Mouse (Mus musculus): Measurements from ENCODE around the gene Itga1.

Itga1 gene

DNA sequence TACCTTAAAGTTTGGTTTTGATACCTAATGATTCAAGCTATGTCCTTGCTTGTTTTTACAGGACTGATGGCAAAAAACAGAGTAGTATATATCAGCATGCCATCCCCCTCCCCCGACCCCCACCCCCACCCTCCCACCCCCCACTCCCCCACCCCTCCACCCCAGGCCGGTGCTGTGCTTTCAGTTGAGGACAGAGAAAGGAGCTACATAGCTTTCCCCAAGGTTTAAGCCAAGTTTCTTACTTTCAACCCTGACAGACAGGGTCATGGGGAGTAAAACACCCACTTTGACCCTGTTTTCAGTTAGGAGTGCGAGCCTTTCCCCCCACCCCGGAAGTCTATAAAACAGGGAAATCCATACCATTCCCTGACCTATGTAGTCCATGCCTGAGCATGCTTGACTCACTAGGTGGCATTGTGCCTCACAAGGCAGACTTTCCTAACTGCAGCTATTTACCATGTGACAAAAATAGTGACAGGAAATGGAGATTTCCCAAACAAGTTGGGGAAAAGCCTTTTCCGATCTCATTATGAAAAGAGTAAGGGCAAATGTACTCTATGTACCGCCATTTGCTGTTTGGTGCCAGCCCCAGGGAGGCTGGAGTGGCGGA, 98.2 kb downstream of the Itga1 start:
- Histone ChIP-seq H3K9me3 (ENCODE audit: low read length) (no peaks in the 10 kb centered on the region), H3K27me3 (ENCODE audit: insufficient read depth, low read length) (no peaks in the 10 kb centered on the region), H3K4me3 (replicated peaks; ENCODE audit: low read length) (no peak overlapping the region), H3K36me3 (ENCODE audit: insufficient read depth, low read length) (no peaks in the 10 kb centered on the region), H3K4me1 (replicated peaks; ENCODE audit: low read depth, low read length) (no peaks in the 10 kb centered on the region)
- TF ChIP-seq NANOG (IDR thresholded peaks at IDR 0.05; ENCODE audit: borderline replicate concordance, low read length) = no peak
- TF ChIP-seq CTCF (conservative IDR thresholded peaks at IDR 0.05; ENCODE audit: low read length) = no peak
- no peak for TF ChIP-seq POU5F1 (IDR thresholded peaks at IDR 0.05; ENCODE audit: borderline replicate concordance, low read length)

DNA sequence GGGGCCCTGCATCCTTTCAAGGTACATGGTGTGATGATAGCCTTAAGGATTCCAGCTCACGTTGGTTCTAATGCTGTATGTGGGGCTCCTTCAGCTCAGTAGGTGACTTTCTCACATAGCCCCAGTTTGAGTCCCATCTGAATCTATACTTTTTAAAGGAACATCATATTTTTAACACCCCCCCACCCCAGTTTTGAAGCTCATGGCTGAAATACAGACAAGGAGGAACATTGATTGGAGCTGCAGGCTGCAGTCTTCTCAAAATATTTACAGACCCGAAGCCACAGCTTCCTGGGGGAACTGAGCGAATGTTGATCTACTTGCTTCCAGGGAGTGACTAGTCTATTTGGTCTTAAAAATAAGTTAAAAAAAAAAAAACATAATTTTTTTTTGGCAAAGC, 98.9 kb downstream of the Itga1 start:
- no peak overlapping the region for H3K4me3 ChIP-seq (replicated peaks; ENCODE audit: low read length)
- TF ChIP-seq NANOG (IDR thresholded peaks at IDR 0.05; ENCODE audit: borderline replicate concordance, low read length) (no peak), CTCF (conservative IDR thresholded peaks at IDR 0.05; ENCODE audit: low read length) (no peak), POU5F1 (IDR thresholded peaks at IDR 0.05; ENCODE audit: borderline replicate concordance, low read length) (no peak)
- no peaks in the 10 kb centered on the region for H3K4me1 ChIP-seq (replicated peaks; ENCODE audit: low read depth, low read length)
- no peaks in the 10 kb centered on the region for H3K36me3 ChIP-seq (ENCODE audit: insufficient read depth, low read length)
- H3K27me3 ChIP-seq (ENCODE audit: insufficient read depth, low read length) = no peaks in the 10 kb centered on the region
- H3K9me3 ChIP-seq (ENCODE audit: low read length) = no peaks in the 10 kb centered on the region

DNA sequence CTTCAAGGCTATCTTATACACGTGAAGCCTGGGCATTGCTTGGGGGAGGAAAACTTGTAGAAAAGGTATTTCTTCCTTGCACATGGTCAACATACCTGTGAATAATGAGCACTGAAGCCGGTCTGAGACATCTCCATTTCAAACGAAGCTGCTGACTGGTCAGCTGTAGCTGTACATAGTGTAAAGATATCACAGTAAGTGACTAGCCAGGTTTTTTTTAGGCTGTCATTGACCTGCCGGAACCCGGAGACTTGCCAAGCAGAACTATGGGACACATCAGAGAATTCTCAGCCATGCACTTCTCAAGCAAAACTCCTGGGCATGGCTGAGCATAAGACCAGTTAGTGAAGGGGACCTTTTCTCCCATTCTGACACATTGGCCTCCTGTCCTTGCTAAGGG, 99.6 kb downstream of the Itga1 start:
- Histone ChIP-seq H3K27me3 (ENCODE audit: insufficient read depth, low read length) (no peaks in the 10 kb centered on the region), H3K36me3 (ENCODE audit: insufficient read depth, low read length) (no peaks in the 10 kb centered on the region), H3K4me1 (replicated peaks; ENCODE audit: low read depth, low read length) (no peaks in the 10 kb centered on the region), H3K4me3 (replicated peaks; ENCODE audit: low read length) (no peak overlapping the region), H3K9me3 (ENCODE audit: low read length) (no peaks in the 10 kb centered on the region)
- TF ChIP-seq POU5F1 (IDR thresholded peaks at IDR 0.05; ENCODE audit: borderline replicate concordance, low read length) (no peak), NANOG (IDR thresholded peaks at IDR 0.05; ENCODE audit: borderline replicate concordance, low read length) (no peak), CTCF (conservative IDR thresholded peaks at IDR 0.05; ENCODE audit: low read length) (no peak)

DNA sequence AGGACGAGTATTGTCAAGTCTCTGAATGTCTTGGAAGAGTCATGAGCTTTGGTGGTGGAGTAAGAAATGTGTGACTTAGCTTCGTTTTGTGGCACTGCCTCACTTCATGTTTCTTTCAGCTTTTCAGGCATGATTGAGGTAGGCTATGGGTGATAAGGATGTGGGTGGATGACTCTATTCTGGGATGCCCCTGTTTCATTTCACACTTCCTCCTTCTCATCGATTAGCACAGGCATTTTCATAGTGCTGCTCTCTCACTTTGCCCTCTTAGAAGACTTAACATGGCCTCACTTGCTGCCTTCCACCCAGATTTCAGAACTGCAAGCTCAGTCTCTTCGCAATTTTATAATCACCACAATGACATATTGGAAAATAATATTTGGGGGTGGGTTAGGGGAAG, 102.2 kb downstream of the Itga1 start:
- TF ChIP-seq CTCF (conservative IDR thresholded peaks at IDR 0.05; ENCODE audit: low read length) = no peak
- TF ChIP-seq NANOG (IDR thresholded peaks at IDR 0.05; ENCODE audit: borderline replicate concordance, low read length) = no peak
- no peak for TF ChIP-seq POU5F1 (IDR thresholded peaks at IDR 0.05; ENCODE audit: borderline replicate concordance, low read length)
- no peaks in the 10 kb centered on the region for H3K36me3 ChIP-seq (ENCODE audit: insufficient read depth, low read length)
- H3K9me3 ChIP-seq (ENCODE audit: low read length) = no peaks in the 10 kb centered on the region
- H3K4me1 ChIP-seq (replicated peaks; ENCODE audit: low read depth, low read length) = no peaks in the 10 kb centered on the region
- H3K4me3 ChIP-seq (replicated peaks; ENCODE audit: low read length) = no peak overlapping the region
- no peaks in the 10 kb centered on the region for H3K27me3 ChIP-seq (ENCODE audit: insufficient read depth, low read length)

DNA sequence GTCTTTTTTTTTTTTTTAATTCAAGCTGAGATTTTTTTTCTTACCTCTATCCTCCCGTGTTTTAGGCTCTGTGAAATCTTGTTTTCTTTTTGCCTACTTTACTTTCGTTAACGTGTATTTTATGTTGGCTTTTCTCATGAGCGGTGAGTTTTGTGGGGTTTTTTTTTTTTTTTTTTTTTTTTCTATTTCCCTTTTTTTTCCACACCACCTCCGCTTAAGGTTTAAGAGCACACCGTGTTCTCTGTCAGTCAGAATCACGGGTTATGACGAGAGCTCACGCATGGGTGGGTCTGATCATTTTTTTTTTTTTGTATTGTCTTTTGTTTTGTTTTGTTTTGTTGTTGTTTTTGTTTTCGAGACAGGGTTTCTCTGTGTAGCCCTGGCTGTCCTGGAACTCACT, 103.7 kb downstream of the Itga1 start:
- Histone ChIP-seq H3K4me1 (replicated peaks; ENCODE audit: low read depth, low read length) (no peaks in the 10 kb centered on the region), H3K9me3 (ENCODE audit: low read length) (no peaks in the 10 kb centered on the region), H3K36me3 (ENCODE audit: insufficient read depth, low read length) (no peaks in the 10 kb centered on the region), H3K27me3 (ENCODE audit: insufficient read depth, low read length) (no peaks in the 10 kb centered on the region), H3K4me3 (replicated peaks; ENCODE audit: low read length) (no peak overlapping the region)
- TF ChIP-seq NANOG (IDR thresholded peaks at IDR 0.05; ENCODE audit: borderline replicate concordance, low read length) (no peak), POU5F1 (IDR thresholded peaks at IDR 0.05; ENCODE audit: borderline replicate concordance, low read length) (no peak), CTCF (conservative IDR thresholded peaks at IDR 0.05; ENCODE audit: low read length) (no peak)

DNA sequence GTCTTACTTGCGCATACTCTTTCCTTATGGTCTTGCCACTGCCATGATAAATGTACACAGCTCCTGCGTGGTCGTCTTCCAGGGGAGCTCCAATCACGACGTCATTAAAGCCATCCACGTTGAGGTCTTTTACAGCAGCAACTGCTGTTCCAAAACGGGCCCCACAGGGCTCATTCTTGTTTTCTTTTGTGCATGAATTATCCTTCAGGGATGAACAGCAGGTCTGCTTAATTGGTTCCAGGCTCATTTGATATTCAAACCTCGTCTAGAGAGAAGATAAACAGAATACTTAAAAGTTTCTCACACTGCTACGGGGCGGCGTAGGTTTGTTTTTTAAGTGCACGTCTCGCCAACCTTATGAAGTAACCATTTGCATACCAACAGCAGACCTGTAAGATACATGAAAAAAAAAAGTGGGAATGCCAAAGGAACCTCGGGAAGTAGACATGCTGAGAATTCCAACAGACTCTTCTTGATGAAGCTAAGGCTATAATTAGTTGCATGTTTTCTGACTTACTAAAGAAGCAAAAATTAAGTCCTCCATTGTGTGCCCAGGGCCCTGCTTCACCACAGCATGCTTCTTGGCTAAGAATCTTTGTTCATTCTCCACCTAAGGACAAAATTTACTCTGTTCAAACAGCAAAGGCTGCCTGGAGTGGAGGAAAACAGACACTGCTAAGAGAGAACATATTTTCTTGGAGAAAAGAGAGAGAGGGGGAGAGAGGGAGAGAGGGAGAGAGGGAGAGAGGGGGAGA, 109.3 kb downstream of the Itga1 start:
- no peaks in the 10 kb centered on the region for H3K9me3 ChIP-seq (ENCODE audit: low read length)
- no peaks in the 10 kb centered on the region for H3K4me1 ChIP-seq (replicated peaks; ENCODE audit: low read depth, low read length)
- H3K27me3 ChIP-seq (ENCODE audit: insufficient read depth, low read length) = no peaks in the 10 kb centered on the region
- TF ChIP-seq POU5F1 (IDR thresholded peaks at IDR 0.05; ENCODE audit: borderline replicate concordance, low read length) = no peak
- TF ChIP-seq NANOG (IDR thresholded peaks at IDR 0.05; ENCODE audit: borderline replicate concordance, low read length) = no peak
- H3K36me3 ChIP-seq (ENCODE audit: insufficient read depth, low read length) = no peaks in the 10 kb centered on the region
- no peak overlapping the region for H3K4me3 ChIP-seq (replicated peaks; ENCODE audit: low read length)

DNA sequence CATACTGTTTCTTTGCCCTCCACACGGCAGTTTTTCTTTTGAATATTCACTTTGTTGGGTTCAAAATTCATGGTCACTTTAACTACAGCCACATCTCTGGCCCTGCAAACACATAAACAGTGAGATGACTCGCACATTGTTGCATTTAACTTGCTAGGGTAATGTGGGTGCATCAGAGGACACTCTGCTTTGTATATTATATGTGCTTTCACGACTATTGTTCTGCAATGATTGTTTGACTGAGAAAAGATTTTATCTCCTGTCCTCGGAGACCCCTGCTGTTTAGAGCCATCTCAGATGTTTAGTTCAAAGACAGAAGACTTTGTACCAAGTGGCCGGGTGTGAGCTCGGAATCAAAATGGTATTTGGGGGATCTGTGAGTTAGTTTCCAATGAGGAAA, 114.1 kb downstream of the Itga1 start:
- Histone ChIP-seq H3K4me3 (replicated peaks; ENCODE audit: low read length) (no peak overlapping the region), H3K27me3 (ENCODE audit: insufficient read depth, low read length) (no peaks in the 10 kb centered on the region)

DNA sequence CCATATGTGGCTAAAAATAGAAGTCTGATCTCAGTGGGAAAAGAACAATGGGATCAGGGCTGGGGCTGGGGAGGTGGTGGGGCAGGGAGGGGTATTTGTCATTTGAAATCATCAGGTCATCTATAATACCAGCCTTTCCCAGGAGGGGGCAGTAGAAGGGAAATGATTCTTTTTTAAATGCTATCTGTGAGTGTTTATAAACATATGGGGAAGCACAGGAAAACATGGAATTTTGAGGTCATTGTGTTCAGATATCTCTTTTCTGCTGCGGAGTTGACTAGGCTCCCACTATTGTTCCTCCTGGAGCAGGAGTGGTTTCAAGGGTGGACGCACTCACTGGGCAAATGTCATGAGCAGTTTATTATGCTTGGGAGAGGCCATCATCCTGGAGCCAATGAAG, 114.6 kb downstream of the Itga1 start:
- TF ChIP-seq POU5F1 (IDR thresholded peaks at IDR 0.05; ENCODE audit: borderline replicate concordance, low read length) (no peak), NANOG (IDR thresholded peaks at IDR 0.05; ENCODE audit: borderline replicate concordance, low read length) (no peak), CTCF (conservative IDR thresholded peaks at IDR 0.05; ENCODE audit: low read length) (peak; percentile 22)

More for the DNA sequence above, 114.1 kb downstream of the Itga1 start:
- TF ChIP-seq NANOG (IDR thresholded peaks at IDR 0.05; ENCODE audit: borderline replicate concordance, low read length) (no peak), POU5F1 (IDR thresholded peaks at IDR 0.05; ENCODE audit: borderline replicate concordance, low read length) (no peak)
- no peaks in the 10 kb centered on the region for H3K9me3 ChIP-seq (ENCODE audit: low read length)
- H3K36me3 ChIP-seq (ENCODE audit: insufficient read depth, low read length) = no peaks in the 10 kb centered on the region
- H3K4me1 ChIP-seq (replicated peaks; ENCODE audit: low read depth, low read length) = no peaks in the 10 kb centered on the region

DNA sequence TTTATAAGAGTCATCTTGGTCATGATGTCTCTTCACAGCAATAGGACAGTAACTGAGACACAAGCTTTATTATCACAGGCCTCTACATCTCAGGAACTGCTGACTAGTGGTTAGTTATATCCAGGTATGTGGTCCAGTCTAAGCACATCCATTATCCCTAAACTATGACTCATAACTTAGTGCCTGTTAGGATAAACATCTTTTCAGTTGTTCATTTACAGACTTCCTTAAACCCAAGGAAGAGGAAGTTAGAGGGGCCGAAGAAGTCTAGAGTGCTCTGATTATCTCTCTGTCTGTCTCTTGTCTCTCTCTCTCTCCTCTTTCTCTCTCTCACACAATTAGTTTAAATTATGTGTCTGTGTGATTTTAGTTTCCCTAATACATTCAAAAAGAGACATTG, 117.1 kb downstream of the Itga1 start:
- Histone ChIP-seq H3K36me3 (ENCODE audit: insufficient read depth, low read length) (no peaks in the 10 kb centered on the region), H3K4me3 (replicated peaks; ENCODE audit: low read length) (no peak overlapping the region), H3K27me3 (ENCODE audit: insufficient read depth, low read length) (no peaks in the 10 kb centered on the region), H3K4me1 (replicated peaks; ENCODE audit: low read depth, low read length) (no peaks in the 10 kb centered on the region), H3K9me3 (ENCODE audit: low read length) (no peaks in the 10 kb centered on the region)
- TF ChIP-seq NANOG (IDR thresholded peaks at IDR 0.05; ENCODE audit: borderline replicate concordance, low read length) (no peak), CTCF (conservative IDR thresholded peaks at IDR 0.05; ENCODE audit: low read length) (no peak), POU5F1 (IDR thresholded peaks at IDR 0.05; ENCODE audit: borderline replicate concordance, low read length) (no peak)

More for the DNA sequence above, 114.6 kb downstream of the Itga1 start:
- Histone ChIP-seq H3K4me3 (replicated peaks; ENCODE audit: low read length) (no peak overlapping the region), H3K4me1 (replicated peaks; ENCODE audit: low read depth, low read length) (no peaks in the 10 kb centered on the region), H3K36me3 (ENCODE audit: insufficient read depth, low read length) (no peaks in the 10 kb centered on the region), H3K27me3 (ENCODE audit: insufficient read depth, low read length) (no peaks in the 10 kb centered on the region), H3K9me3 (ENCODE audit: low read length) (no peaks in the 10 kb centered on the region)
